Mouse (Mus musculus): Measurements from ENCODE around the gene Chd4.

DNA sequence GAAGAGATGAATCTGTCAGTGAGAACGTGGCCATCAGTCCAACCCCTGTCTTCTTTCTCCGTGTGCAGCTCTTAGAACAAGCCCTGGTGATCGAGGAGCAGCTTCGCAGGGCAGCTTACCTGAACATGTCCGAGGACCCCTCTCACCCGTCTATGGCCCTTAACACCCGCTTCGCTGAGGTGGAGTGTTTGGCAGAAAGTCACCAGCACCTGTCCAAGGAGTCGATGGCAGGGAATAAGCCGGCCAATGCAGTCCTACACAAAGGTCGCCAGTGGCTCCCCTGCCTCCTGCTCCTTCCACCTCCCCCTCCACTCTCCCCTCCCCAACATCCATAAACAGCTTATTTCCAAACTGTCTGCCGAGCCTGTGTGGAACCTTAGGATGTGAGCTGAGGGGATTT lies 32.9 kb downstream of the Chd4 start:
- TF ChIP-seq POLR2A (IDR thresholded peaks at IDR 0.05; ENCODE audit: borderline replicate concordance, low read depth, low read length) (no peak), CTCF (IDR thresholded peaks at IDR 0.05; ENCODE audit: low read depth, low read length) (no peak)

Measured in bone marrow macrophage, adult 2 months (primary cell).